Mouse (Mus musculus) heart, adult 2 months (tissue): ENCODE data around the gene Jaml.

Experiments
- CTCF ChIP-seq: fragments of 200-600 bp; IDR thresholded peaks from 2 replicates; pipeline ENCODE4 v1.8.1; 2022; ENCODE audit warnings: antibody characterized with exemption, mild to moderate bottlenecking, moderate library complexity
- POLR2A ChIP-seq: fragments of 200-500 bp; IDR thresholded peaks from 2 replicates; pipeline ENCODE4 v1.6.1; 2011; ENCODE audit warnings: mild to moderate bottlenecking, low read depth, low read length, control low read depth; ENCODE audit not compliant: insufficient read depth

DNA sequence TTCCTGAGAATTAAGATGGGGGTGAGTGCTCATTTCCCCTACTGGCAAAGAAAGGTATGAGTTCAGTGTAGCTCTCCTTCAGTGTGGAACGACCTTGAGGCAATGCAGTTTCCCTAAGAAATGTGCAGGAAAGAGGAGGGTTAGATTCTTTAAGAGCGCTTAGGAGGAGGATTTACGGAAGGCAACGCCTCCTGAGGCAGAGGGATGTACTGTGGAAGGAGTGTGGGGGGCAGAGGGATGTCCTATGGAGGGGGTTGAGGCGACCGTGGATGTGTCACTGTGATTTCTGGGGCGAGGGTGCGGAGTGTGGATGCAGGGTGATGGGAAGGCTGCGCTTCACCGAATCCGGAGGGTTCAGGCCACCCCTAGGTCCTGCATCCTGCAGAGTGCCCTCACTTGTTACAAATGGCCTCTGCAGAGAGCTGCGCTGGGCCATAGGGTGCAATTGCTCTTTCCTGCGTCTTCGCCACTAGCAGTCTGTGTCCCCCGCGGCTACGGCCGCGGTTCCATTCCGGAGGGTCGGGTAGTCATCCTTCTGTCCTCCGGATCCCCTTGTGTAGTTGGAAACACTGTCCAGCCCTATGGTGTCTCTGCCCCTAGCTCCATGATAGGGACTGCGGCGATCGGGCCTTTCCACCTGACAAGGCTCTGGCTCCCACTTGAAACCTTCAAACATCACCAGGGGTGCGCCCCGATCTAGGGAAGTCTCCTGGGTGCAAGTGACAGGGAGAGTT, 66.7 kb downstream of the Jaml start:
- no peak for TF ChIP-seq CTCF
- no peak for TF ChIP-seq POLR2A
